In genomic region chr1:42490856-42491643, GRCm38 (mm10) we compare ENCODE assay signal across 8 mouse cellular contexts.
DNase-seq lines count a peak whose midpoint lies in the region; ATAC-seq and TF ChIP-seq lines count a peak whose summit lies in the region.

No protein-coding gene starts in this region.

- intact Hi-C loops in heart, adult 2 months (cut with DNase I): no loop called here

- no peak overlapping the region for H3K27ac ChIP-seq in heart, adult 2 months
- H3K27ac ChIP-seq in forebrain, embryonic 13.5 days: no peak overlapping the region

- no peaks in the 10 kb centered on the region for H3K4me1 ChIP-seq in heart, adult 2 months (ENCODE audit: control insufficient read depth, insufficient read depth, low read length)
- H3K4me1 ChIP-seq in forebrain, embryonic 13.5 days: peaks cover 22% of the 10 kb centered on the region

- 67% methylated on average over 11 of the region's 11 CpGs for WGBS in heart, adult 2 months
- WGBS in forebrain, embryonic 13.5 days: 11% methylated on average over 11 of the region's 11 CpGs

- H3K79me2 ChIP-seq in heart, adult 2 months (replicated peaks; ENCODE audit: control insufficient read depth, insufficient read depth, low read length): no peaks in the 10 kb centered on the region

- H3K9me3 ChIP-seq in forebrain, embryonic 13.5 days (replicated peaks): no peaks in the 10 kb centered on the region

- H3K9ac ChIP-seq in heart, adult 2 months (ENCODE audit: low read depth, low read length): peak overlapping the region; percentile 4; the same call in 1 of the 2 replicates
- H3K9ac ChIP-seq in forebrain, embryonic 13.5 days: peak overlapping the region; percentile 67

- TF ChIP-seq CTCF in heart, adult 2 months (IDR thresholded peaks at IDR 0.05): no peak

- no peak for TF ChIP-seq EP300 in heart, adult 2 months (IDR thresholded peaks at IDR 0.05; ENCODE audit: insufficient read depth, low read depth, low read length)

- peak in 1 of 2 experiments; percentile 20 for DNase-seq in heart, adult 2 months
- DNase-seq in heart, adult 9 months (ENCODE audit: low spot score in 2 of 2): no peak
- peak; percentile 56 for DNase-seq in kidney, postnatal 10 days
- peak; percentile 79 for DNase-seq in neural tube, embryonic 10.5 days (ENCODE audit: extremely low spot score, low spot score)
- DNase-seq in layer of hippocampus, adult 8-10 months (ENCODE audit: low spot score in 2 of 2): no peak
- no peak for DNase-seq in urinary bladder, postnatal 25 days (ENCODE audit: low spot score)
- DNase-seq in frontal cortex, postnatal 25 days (ENCODE audit: low spot score in 2 of 2): no peak

- no peak for TF ChIP-seq POLR2A in heart, adult 2 months (IDR thresholded peaks at IDR 0.05; ENCODE audit: insufficient read depth, low read depth, low read length)

- H3K4me2 ChIP-seq in forebrain, embryonic 13.5 days: peak overlapping the region; percentile 71

- peak; percentile 77 for ATAC-seq in forebrain, embryonic 13.5 days

- H3K4me3 ChIP-seq in heart, adult 2 months: peak overlapping the region; percentile 32; the same call in 1 of the 2 replicates
- H3K4me3 ChIP-seq in forebrain, embryonic 13.5 days: peak overlapping the region; percentile 38

- no peaks in the 10 kb centered on the region for H3K36me3 ChIP-seq in heart, adult 2 months (ENCODE audit: control insufficient read depth, insufficient read depth, low read length)
- H3K36me3 ChIP-seq in forebrain, embryonic 13.5 days (ENCODE audit: poor library complexity, severe bottlenecking): no peaks in the 10 kb centered on the region

- no peaks in the 10 kb centered on the region for H3K27me3 ChIP-seq in heart, adult 2 months (ENCODE audit: control insufficient read depth, insufficient read depth, low read length)
- peaks cover 10% of the 10 kb centered on the region for H3K27me3 ChIP-seq in forebrain, embryonic 13.5 days

Comparison
In these comparisons a context has a peak if more than half of its experiments do, and no peak if none do; other contexts are left out.
1. DNase-seq: peak in kidney, postnatal 10 days (single experiment) and neural tube, embryonic 10.5 days (single experiment); none in heart, adult 9 months (0 of 2), layer of hippocampus, adult 8-10 months (0 of 2), urinary bladder, postnatal 25 days (single experiment) and frontal cortex, postnatal 25 days (0 of 2).